Mouse (Mus musculus): ENCODE measurements around the gene Zfp467. TPM values are rescaled to one million over a fixed set of nuclear protein-coding genes. Genes with fewer than 3 reads are reported as not detected.

Gene Zfp467
- polyA plus RNA-seq, 1 experiment from 2014 or later = 24.7 TPM

DNA sequence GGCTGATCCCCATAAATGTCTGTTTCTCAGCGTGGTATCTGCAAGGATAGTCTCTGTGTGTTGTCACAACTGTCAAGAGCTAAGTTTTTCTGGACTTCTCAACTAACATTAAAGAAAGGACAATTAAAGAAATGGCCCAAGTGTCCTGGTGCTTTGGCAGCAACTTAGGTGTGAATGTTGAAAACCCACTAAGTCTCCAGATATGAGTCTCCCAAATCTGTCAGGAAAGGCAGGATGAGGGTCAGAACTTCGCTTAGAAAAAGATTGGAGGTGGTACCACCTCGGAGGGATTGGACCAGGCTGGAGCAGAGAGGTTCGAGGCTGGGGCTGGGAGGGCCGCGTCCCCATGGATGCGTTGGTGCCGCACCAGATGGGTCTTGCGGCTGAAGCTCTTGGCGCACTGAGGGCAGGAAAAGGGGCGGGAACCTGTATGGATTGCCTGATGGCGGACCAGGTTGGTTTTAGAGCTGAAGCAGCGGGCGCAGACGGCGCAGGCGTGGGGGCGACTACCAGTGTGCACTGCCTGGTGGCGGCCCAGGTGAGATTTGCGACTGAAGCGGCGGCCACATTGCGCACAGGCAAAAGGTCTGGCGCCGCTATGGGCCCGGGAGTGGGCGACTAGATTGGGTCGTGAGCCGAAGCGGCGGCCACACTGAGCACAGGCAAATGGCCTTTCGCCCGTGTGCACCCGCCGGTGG is 7.8 kb downstream of the Zfp467 start:
- Histone ChIP-seq H3K4me2 (replicated peaks) (no peak overlapping the region), H3K9ac (no peak overlapping the region), H3K27me3 (peaks cover 33% of the 10 kb centered on the region), H3K27ac (no peak overlapping the region), H3K9me3 (no peaks in the 10 kb centered on the region), H3K4me1 (peaks cover 64% of the 10 kb centered on the region), H3K36me3 (peaks cover 64% of the 10 kb centered on the region), H3K4me3 (no peak overlapping the region)
- 41% methylated on average over 35 of the region's 35 CpGs for WGBS
- ATAC-seq (ENCODE audit: low FRiP score, low read depth) = no peak

DNA sequence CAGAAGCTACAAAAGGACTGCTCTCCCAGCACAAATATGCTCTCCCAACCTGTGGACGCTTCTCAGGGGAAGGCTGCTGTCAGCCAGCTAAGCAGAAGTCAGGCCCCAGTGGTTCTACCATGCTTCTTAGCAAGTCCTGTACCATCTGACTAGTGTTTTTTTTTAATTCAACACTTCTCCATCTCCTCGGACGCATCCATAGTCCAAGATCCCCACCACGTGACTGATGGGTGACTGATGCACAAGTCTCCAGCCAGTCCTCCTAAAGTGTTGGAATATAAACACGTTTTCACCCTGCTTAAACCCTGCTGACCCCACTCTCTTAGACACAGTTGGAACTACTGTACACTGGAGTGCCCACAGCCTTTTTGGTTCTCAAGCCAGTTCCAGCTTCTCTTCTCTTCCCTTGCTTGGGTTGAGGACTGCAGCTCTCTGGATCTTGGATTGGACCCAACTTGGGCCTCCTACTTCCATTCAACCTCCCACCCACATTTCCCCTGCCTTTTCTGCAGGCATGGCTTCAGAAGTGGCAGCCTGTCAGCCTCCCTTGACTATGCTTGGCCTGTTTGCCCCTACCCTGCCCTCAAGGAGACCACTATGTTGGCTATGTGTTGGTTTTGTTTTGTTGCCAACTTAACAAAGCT is 9.8 kb downstream of the Zfp467 start:
- peaks cover 31% of the 10 kb centered on the region for H3K27me3 ChIP-seq
- WGBS = 82% methylated on average over 5 of the region's 5 CpGs
- no peak overlapping the region for H3K4me3 ChIP-seq
- peaks cover 45% of the 10 kb centered on the region for H3K36me3 ChIP-seq
- peaks cover 52% of the 10 kb centered on the region for H3K4me1 ChIP-seq
- H3K4me2 ChIP-seq (replicated peaks) = no peak overlapping the region
- no peaks in the 10 kb centered on the region for H3K9me3 ChIP-seq
- no peak overlapping the region for H3K9ac ChIP-seq
- ATAC-seq (ENCODE audit: low FRiP score, low read depth) = no peak
- no peak overlapping the region for H3K27ac ChIP-seq

DNA sequence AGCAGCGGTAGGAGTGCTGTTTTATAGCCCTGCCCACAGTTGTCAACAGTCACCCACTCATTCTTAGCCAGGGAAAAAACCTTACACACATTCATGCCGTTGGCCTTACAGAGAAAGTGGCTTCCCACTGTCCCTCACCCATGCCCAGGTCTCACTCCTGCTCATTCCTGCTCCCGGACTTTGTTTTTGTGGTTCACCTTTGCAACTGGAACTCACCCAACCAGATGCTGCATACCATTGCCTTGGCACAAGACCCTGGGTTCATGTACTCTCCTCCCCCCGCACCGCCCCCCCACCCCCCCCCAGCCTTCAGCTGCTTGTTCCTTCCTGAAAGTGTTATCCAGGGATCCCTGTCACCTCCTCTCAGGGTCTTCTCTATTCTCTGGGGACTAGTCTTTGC is 10.5 kb downstream of the Zfp467 start:
- no peak for ATAC-seq (ENCODE audit: low FRiP score, low read depth)
- WGBS = 43% methylated on average over 5 of the region's 5 CpGs
- H3K27ac ChIP-seq = no peak overlapping the region

DNA sequence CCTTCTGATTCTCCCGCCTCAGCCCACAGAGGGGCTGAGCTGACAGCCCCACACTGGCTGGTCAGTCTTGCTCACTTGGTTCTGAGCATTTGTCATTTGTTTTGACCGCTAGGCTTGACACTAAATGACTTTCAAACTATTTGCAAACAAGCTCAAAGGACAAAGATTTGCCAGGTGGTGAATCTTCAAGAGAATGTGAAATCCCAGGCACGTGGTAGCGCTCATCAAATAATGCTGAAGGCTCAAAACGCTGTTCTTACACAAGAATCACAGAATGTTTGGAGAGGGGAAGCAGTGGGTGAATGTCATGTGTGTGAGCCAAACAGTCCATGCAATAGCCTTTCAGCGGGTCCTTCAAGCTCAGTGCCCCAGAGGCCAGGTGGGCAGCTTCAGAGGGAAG is 11.0 kb downstream of the Zfp467 start:
- no peak for ATAC-seq (ENCODE audit: low FRiP score, low read depth)
- no peaks in the 10 kb centered on the region for H3K9me3 ChIP-seq
- 51% methylated on average over 6 of the region's 6 CpGs for WGBS
- peaks cover 40% of the 10 kb centered on the region for H3K4me1 ChIP-seq
- H3K4me2 ChIP-seq (replicated peaks) = no peak overlapping the region
- H3K4me3 ChIP-seq = no peak overlapping the region
- H3K36me3 ChIP-seq = peaks cover 37% of the 10 kb centered on the region
- H3K27me3 ChIP-seq = peaks cover 21% of the 10 kb centered on the region
- no peak overlapping the region for H3K9ac ChIP-seq
- H3K27ac ChIP-seq = no peak overlapping the region

More for the DNA sequence above, 10.5 kb downstream of the Zfp467 start:
- H3K27me3 ChIP-seq = peaks cover 25% of the 10 kb centered on the region
- H3K4me2 ChIP-seq (replicated peaks) = no peak overlapping the region
- no peak overlapping the region for H3K4me3 ChIP-seq
- H3K4me1 ChIP-seq = peaks cover 45% of the 10 kb centered on the region
- H3K9ac ChIP-seq = no peak overlapping the region
- peaks cover 41% of the 10 kb centered on the region for H3K36me3 ChIP-seq
- no peaks in the 10 kb centered on the region for H3K9me3 ChIP-seq

DNA sequence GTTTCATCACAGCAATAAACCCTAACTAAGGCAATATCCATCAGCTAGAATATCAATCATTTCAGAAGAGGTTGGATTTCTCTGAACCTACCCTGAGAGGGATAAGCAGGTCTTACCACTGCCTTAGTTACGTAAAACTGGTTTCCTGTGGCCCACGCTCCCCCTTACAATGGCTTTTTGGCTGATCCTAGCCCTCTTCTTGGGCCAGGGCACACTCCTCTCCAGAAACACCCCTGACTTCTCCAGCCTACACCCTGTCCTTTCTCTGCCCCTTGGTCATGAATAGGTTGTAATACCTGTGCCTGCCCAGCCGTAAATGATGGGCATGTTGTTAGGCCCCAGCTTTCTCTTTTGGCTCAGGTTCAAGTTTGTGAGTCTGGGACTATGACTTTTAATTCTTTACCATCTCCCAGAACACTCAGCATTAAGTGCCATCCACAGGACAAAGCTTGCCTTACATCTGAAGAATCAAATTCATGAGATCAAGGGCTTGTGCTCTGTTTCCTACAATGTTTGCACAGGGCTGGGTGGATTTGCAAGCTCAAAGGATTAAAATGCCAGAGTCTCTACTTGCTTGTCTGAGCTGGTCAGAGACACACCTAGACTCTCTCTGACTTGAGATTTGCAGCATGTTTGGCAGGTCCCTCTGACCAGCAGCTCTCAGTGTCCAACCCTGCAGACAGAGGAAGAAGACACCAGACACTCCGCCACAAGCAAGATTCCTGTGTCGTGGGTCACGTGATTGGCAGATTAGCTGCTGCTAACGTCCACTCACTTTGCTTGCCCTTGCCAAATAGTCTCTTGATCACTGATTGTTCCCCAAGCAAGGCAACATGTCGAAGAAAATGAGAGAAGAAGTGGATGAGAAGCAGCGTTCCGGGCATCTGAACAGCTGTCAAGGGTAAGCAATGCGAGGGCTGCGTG is 12.5 kb downstream of the Zfp467 start:
- H3K36me3 ChIP-seq = peaks cover 22% of the 10 kb centered on the region
- no peak overlapping the region for H3K4me2 ChIP-seq (replicated peaks)
- H3K9me3 ChIP-seq = no peaks in the 10 kb centered on the region
- no peak overlapping the region for H3K4me3 ChIP-seq
- H3K27me3 ChIP-seq = peaks cover 6% of the 10 kb centered on the region
- H3K4me1 ChIP-seq = peaks cover 25% of the 10 kb centered on the region
- no peak for ATAC-seq (ENCODE audit: low FRiP score, low read depth)
- 60% methylated on average over 12 of the region's 12 CpGs for WGBS
- H3K27ac ChIP-seq = no peak overlapping the region
- H3K9ac ChIP-seq = no peak overlapping the region

DNA sequence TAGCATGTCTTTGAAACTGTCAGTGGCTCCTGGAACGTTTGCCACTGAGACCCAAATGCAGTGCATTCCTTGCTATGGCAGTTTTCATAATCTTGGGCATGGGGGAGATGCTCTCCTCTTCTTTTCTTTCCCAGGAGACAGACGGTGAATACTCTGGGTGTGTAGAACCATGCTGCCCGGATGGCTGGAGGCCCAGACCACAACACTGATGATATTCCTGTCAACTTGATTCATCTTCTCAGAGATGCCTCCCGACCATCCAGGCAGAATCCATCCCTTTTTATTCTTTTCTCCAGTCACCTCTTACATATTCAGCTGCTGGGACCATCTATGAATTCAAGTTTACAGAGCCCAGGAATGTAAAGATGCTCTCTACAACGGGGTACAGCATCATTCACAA is 14.9 kb downstream of the Zfp467 start:
- H3K4me1 ChIP-seq = peaks cover 19% of the 10 kb centered on the region
- H3K27me3 ChIP-seq = no peaks in the 10 kb centered on the region
- H3K4me3 ChIP-seq = no peak overlapping the region
- ATAC-seq (ENCODE audit: low FRiP score, low read depth) = no peak
- no peak overlapping the region for H3K4me2 ChIP-seq (replicated peaks)
- H3K9ac ChIP-seq = no peak overlapping the region
- no peak overlapping the region for H3K27ac ChIP-seq
- H3K9me3 ChIP-seq = no peaks in the 10 kb centered on the region
- H3K36me3 ChIP-seq = no peaks in the 10 kb centered on the region
- WGBS = 72% methylated on average over 5 of the region's 5 CpGs

DNA sequence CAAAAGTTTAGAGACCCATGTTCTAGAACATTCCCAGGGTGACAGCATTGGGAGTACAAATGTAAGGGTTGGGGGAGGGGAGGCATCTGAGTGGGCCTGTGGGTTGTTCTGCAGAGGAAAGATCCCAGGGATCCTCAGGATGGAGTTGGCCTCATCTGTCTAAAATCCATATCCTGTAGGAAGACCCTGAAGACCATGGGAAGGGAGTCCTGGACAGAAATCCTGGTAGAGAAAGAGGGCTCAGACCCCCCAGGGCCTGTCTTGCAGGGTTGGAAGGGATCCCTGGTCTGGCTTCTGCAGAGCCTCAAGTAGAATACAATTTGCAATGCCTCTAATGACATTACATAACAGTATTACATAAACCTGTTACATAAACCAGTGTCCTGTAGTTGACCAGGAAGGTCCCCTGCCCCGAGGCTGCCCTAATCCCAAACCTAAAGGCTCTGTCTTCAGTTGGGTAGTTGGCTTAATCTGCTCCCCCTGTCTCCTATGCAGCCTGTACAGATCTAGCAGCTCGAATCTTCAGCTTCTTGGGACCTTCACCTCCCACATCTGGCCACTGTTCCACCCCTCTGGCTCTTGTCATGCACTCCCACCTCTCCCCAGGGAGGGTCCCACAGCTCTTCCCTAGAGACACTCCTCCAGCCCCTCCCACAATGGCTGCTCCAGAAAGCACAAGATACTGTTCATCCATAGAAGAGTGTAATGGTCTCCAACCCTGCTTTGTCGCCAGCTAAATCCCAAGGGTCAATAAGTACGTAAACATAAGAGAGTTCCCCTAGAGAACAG is 16.7 kb downstream of the Zfp467 start:
- 0 out of 2 replicates have a peak, but pooled peaks cover 8% of the 10 kb centered on the region for H3K4me1 ChIP-seq
- H3K27ac ChIP-seq = no peak overlapping the region
- no peak overlapping the region for H3K4me3 ChIP-seq
- H3K4me2 ChIP-seq (replicated peaks) = no peak overlapping the region
- H3K27me3 ChIP-seq = no peaks in the 10 kb centered on the region
- whole genome bisulfite sequencing = 59% methylated on average over 4 of the region's 4 CpGs
- H3K9ac ChIP-seq = no peak overlapping the region
- H3K36me3 ChIP-seq = no peaks in the 10 kb centered on the region
- ATAC-seq (ENCODE audit: low FRiP score, low read depth) = no peak
- no peaks in the 10 kb centered on the region for H3K9me3 ChIP-seq

DNA sequence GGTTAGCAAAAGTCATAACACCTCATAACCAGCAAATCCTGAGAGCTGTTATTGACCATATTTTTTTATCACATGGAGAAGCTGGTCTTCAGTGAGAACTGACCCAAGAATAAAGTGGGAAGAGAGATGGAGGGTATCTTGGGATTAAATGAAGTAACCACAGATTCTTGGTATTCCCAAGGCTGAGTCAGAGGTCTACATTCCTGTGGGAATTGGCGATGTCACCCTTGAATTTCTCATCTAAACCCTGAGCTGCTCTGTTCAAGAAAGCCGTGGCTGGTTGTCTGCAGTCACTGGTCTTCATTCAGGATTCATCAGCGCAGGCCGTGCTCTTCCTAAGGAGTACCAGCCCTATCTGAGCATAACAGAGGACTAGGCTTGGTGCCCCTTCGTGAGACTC is 18.7 kb downstream of the Zfp467 start:
- no peak overlapping the region for H3K9ac ChIP-seq
- ATAC-seq (ENCODE audit: low FRiP score, low read depth) = no peak
- no peaks in the 10 kb centered on the region for H3K9me3 ChIP-seq
- no peak overlapping the region for H3K4me3 ChIP-seq
- H3K27ac ChIP-seq = no peak overlapping the region
- peaks cover 8% of the 10 kb centered on the region for H3K4me1 ChIP-seq
- no peaks in the 10 kb centered on the region for H3K27me3 ChIP-seq
- H3K36me3 ChIP-seq = no peaks in the 10 kb centered on the region
- 74% methylated on average over 5 of the region's 5 CpGs for WGBS
- no peak overlapping the region for H3K4me2 ChIP-seq (replicated peaks)

DNA sequence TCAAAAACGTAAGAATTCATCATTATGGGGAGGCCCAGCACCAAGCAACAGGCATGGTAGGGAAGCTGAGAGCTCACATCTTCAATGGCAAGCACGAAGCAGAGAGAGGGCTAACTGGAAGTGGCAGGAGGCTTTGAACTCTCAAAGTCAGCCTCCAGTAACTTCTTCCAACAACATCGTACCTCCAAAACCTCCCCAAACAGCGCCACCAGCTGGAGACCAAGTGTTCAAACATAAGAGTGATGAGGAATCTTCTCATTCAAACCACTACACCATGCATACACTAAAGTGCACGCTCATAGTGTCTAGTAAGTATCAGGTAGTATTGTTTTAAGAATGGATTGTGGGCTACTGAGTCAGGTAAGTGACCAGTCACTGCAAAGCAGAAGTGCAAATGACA is 21.6 kb downstream of the Zfp467 start:
- WGBS = 67% methylated on average over 5 of the region's 5 CpGs
- H3K4me3 ChIP-seq = no peak overlapping the region
- ATAC-seq (ENCODE audit: low FRiP score, low read depth) = no peak

DNA sequence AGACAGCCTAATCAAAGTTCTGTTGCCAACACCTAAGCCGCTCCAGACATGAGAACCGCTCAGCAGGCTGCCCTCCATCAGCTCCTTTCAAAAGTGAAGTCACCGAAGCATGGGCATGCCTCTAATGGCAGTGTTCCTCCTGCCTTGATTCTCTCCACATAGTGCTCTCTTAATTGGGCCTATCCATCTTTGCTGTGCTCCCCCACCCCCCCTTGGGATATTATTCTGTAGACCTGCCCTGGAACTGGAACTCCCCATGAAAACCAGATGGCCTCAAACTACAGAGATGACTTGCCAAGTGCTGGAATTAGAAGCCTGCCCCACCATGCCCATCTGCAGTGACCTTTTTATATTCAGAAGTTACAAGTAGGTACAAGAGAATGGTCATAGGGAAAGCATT is 22.3 kb downstream of the Zfp467 start:
- no peak overlapping the region for H3K4me3 ChIP-seq
- H3K27ac ChIP-seq = no peak overlapping the region
- H3K36me3 ChIP-seq = peaks cover 7% of the 10 kb centered on the region
- 62% methylated on average over 3 of the region's 3 CpGs for WGBS
- H3K4me1 ChIP-seq = peaks cover 8% of the 10 kb centered on the region
- H3K4me2 ChIP-seq (replicated peaks) = no peak overlapping the region
- no peaks in the 10 kb centered on the region for H3K27me3 ChIP-seq
- H3K9me3 ChIP-seq = no peaks in the 10 kb centered on the region
- ATAC-seq (ENCODE audit: low FRiP score, low read depth) = no peak
- no peak overlapping the region for H3K9ac ChIP-seq

More for the DNA sequence above, 21.6 kb downstream of the Zfp467 start:
- H3K36me3 ChIP-seq = no peaks in the 10 kb centered on the region
- peaks cover 8% of the 10 kb centered on the region for H3K4me1 ChIP-seq
- H3K27ac ChIP-seq = no peak overlapping the region
- H3K4me2 ChIP-seq (replicated peaks) = no peak overlapping the region
- no peaks in the 10 kb centered on the region for H3K27me3 ChIP-seq
- H3K9ac ChIP-seq = no peak overlapping the region
- H3K9me3 ChIP-seq = no peaks in the 10 kb centered on the region

DNA sequence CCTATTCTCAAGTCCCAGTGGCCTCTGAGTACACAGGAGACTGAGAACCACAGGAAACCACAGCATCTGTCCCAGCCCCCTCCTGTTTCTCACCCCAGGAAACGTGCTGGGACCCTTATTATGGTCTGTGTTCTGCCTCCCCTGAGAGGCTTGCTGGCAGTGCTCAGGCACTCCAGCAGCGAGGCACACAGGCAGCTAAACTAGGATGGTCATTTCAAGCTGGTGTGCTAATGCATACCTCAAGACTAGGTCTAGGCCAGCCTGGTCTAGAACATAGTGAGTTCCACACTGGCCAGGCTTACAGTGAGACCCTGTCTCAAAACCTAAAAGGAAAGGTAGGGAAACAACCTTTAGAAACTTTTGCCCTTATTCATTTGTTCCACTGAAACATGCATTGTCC is 25.0 kb downstream of the Zfp467 start:
- Histone ChIP-seq H3K9me3 (no peaks in the 10 kb centered on the region), H3K9ac (no peak overlapping the region), H3K36me3 (peaks cover 34% of the 10 kb centered on the region), H3K4me2 (replicated peaks) (no peak overlapping the region), H3K4me3 (no peak overlapping the region), H3K27me3 (no peaks in the 10 kb centered on the region), H3K4me1 (peaks cover 8% of the 10 kb centered on the region), H3K27ac (no peak overlapping the region)
- WGBS = 6% methylated on average over 2 of the region's 2 CpGs
- ATAC-seq (ENCODE audit: low FRiP score, low read depth) = no peak
